Mouse (Mus musculus): ENCODE data around the gene Olfr714. TPM values are rescaled to one million over a fixed set of nuclear protein-coding genes. Genes with fewer than 3 reads are reported as not detected.
A peak's percentile ranks its signal among the peaks of the same experiment; 100 is the strongest.
"Not testable (repeated sequence)": the region's sequence is repeated elsewhere in the genome, so short reads cannot be mapped to it uniquely, and the experiment has no call there.

The Olfr714 gene
- polyA plus RNA-seq, 2 experiments = not detected

- no peak overlapping the region for H3K4me2 ChIP-seq (ENCODE audit: low read depth)
- TF ChIP-seq EP300 (IDR thresholded peaks at IDR 0.05; ENCODE audit: low read depth) (no peak), CTCF (IDR thresholded peaks at IDR 0.05; ENCODE audit: low read depth) (peak; percentile 33; the same call in 1 of the 2 replicates)
- H3K27ac ChIP-seq = no peak overlapping the region
- 2% methylated on average over 5 of the region's 5 CpGs for WGBS (ENCODE audit: insufficient replicate concordance)
- H3K4me1 ChIP-seq (replicated peaks; ENCODE audit: control insufficient read depth in 2 of 2, insufficient read depth in 2 of 2, low read length in 1 of 2) = no peaks in the 10 kb centered on the region
- ATAC-seq (ENCODE audit: insufficient read depth) (no peak), DNase-seq (ENCODE audit: low read depth in 3 of 3, low spot score in 3 of 3) (peak in 2 of 3 experiments; percentile 5 to 13)
- H3K36me3 ChIP-seq (replicated peaks; ENCODE audit: control insufficient read depth, insufficient read depth, low read depth) = no peaks in the 10 kb centered on the region
- H3K27me3 ChIP-seq (ENCODE audit: control insufficient read depth, insufficient read depth, low read length) = no peaks in the 10 kb centered on the region
- no peak overlapping the region for H3K9ac ChIP-seq (replicated peaks)
- H3K4me3 ChIP-seq (ENCODE audit: insufficient read depth in 1 of 2, low read depth in 2 of 2, low read length in 2 of 2) = no peak overlapping the region
- no peaks in the 10 kb centered on the region for H3K9me3 ChIP-seq (ENCODE audit: control insufficient read depth, low read length)
Measured at GRCm38 (mm10) chr7:107045833-107046232, 24.9 kb upstream of the Olfr714 start.

GRCm38 (mm10) chr7:107047578-107047977 is 23.2 kb upstream of the Olfr714 start:
- Histone ChIP-seq H3K9me3 (ENCODE audit: control insufficient read depth, low read length) (no peaks in the 10 kb centered on the region), H3K36me3 (replicated peaks; ENCODE audit: control insufficient read depth, insufficient read depth, low read depth) (no peaks in the 10 kb centered on the region), H3K27me3 (ENCODE audit: control insufficient read depth, insufficient read depth, low read length) (no peaks in the 10 kb centered on the region), H3K9ac (replicated peaks) (no peak overlapping the region), H3K4me1 (replicated peaks; ENCODE audit: control insufficient read depth in 2 of 2, insufficient read depth in 2 of 2, low read length in 1 of 2) (no peaks in the 10 kb centered on the region), H3K27ac (no peak overlapping the region), H3K4me2 (ENCODE audit: low read depth) (no peak overlapping the region), H3K4me3 (ENCODE audit: insufficient read depth in 1 of 2, low read depth in 2 of 2, low read length in 2 of 2) (no peak overlapping the region)
- DNase-seq (ENCODE audit: low read depth in 3 of 3, low spot score in 3 of 3) (no peak), ATAC-seq (ENCODE audit: insufficient read depth) (no peak)
- 32% methylated on average over 3 of the region's 3 CpGs for WGBS (ENCODE audit: insufficient replicate concordance)
- TF ChIP-seq EP300 (IDR thresholded peaks at IDR 0.05; ENCODE audit: low read depth) (no peak), CTCF (IDR thresholded peaks at IDR 0.05; ENCODE audit: low read depth) (no peak)

- Histone ChIP-seq H3K4me3 (ENCODE audit: insufficient read depth in 1 of 2, low read depth in 2 of 2, low read length in 2 of 2) (no peak within 1 kb of the TSS), H3K9me3 (ENCODE audit: control insufficient read depth, low read length) (no peaks in the 10 kb centered on the region), H3K36me3 (replicated peaks; ENCODE audit: control insufficient read depth, insufficient read depth, low read depth) (no peaks in the 10 kb centered on the region), H3K27me3 (ENCODE audit: control insufficient read depth, insufficient read depth, low read length) (no peaks in the 10 kb centered on the region), H3K4me1 (replicated peaks; ENCODE audit: control insufficient read depth in 2 of 2, insufficient read depth in 2 of 2, low read length in 1 of 2) (no peaks in the 10 kb centered on the region), H3K4me2 (ENCODE audit: low read depth) (no peak within 1 kb of the TSS), H3K27ac (no peak within 1 kb of the TSS), H3K9ac (replicated peaks) (no peak within 1 kb of the TSS)
- no peak for ATAC-seq (ENCODE audit: insufficient read depth)
- TF ChIP-seq EP300 (IDR thresholded peaks at IDR 0.05; ENCODE audit: low read depth) (no peak), CTCF (IDR thresholded peaks at IDR 0.05; ENCODE audit: low read depth) (no peak)
- no peak for DNase-seq (ENCODE audit: low read depth in 3 of 3, low spot score in 3 of 3)
- WGBS (ENCODE audit: insufficient replicate concordance) = 25% methylated on average over 1 of the region's 1 CpGs
Measured at GRCm38 (mm10) chr7:107092920-107093319, 22.1 kb downstream of the Olfr714 start, which contains the start of gene Olfr17. Olfr17 (plus strand) TSS chr7:107093220.

- not testable (repeated sequence) for H3K27ac ChIP-seq; H3K4me2 ChIP-seq (ENCODE audit: low read depth); ATAC-seq (ENCODE audit: insufficient read depth); H3K36me3 ChIP-seq (replicated peaks; ENCODE audit: control insufficient read depth, insufficient read depth, low read depth); H3K9me3 ChIP-seq (ENCODE audit: control insufficient read depth, low read length); H3K9ac ChIP-seq (replicated peaks); H3K27me3 ChIP-seq (ENCODE audit: control insufficient read depth, insufficient read depth, low read length); H3K4me1 ChIP-seq (replicated peaks; ENCODE audit: control insufficient read depth in 2 of 2, insufficient read depth in 2 of 2, low read length in 1 of 2); DNase-seq (ENCODE audit: low read depth in 3 of 3, low spot score in 3 of 3); H3K4me3 ChIP-seq (ENCODE audit: insufficient read depth in 1 of 2, low read depth in 2 of 2, low read length in 2 of 2)
- WGBS (ENCODE audit: insufficient replicate concordance) = 45% methylated on average over 1 of the region's 2 CpGs
Measured at GRCm38 (mm10) chr7:107110269-107110668, 39.5 kb downstream of the Olfr714 start, which contains the start of gene Olfr715b. Olfr715b (minus strand) TSS chr7:107110369.

Other genes starting within 250 kb of the Olfr714 start
- gene Olfr702, start 237.1 kb upstream of the Olfr714 start, polyA plus RNA-seq (2012; rRNA removed) = not detected in 2 replicates
- not detected in 2 replicates for gene Olfr702, start 237.1 kb upstream of the Olfr714 start, polyA plus RNA-seq (2014; fragmentation: Nextera tagmentation; extraction: Ambion mirVana)
- not detected in 2 replicates for gene Olfr703, start 227.6 kb upstream of the Olfr714 start, polyA plus RNA-seq (2012; rRNA removed)
- not detected in 2 replicates for gene Olfr703, start 227.6 kb upstream of the Olfr714 start, polyA plus RNA-seq (2014; fragmentation: Nextera tagmentation; extraction: Ambion mirVana)
- not detected in 2 replicates for gene Olfr704, start 207.8 kb upstream of the Olfr714 start, polyA plus RNA-seq (2012; rRNA removed)
- not detected in 2 replicates for gene Olfr704, start 207.8 kb upstream of the Olfr714 start, polyA plus RNA-seq (2014; fragmentation: Nextera tagmentation; extraction: Ambion mirVana)
- gene Olfr705, start 194.1 kb upstream of the Olfr714 start, polyA plus RNA-seq (2012; rRNA removed) = not detected in 2 replicates
- gene Olfr705, start 194.1 kb upstream of the Olfr714 start, polyA plus RNA-seq (2014; fragmentation: Nextera tagmentation; extraction: Ambion mirVana) = not detected in 2 replicates
- not detected in 2 replicates for gene Olfr706, start 182.8 kb upstream of the Olfr714 start, polyA plus RNA-seq (2012; rRNA removed)
- gene Olfr706, start 182.8 kb upstream of the Olfr714 start, polyA plus RNA-seq (2014; fragmentation: Nextera tagmentation; extraction: Ambion mirVana) = not detected in 2 replicates
- gene Olfr707, start 169.7 kb upstream of the Olfr714 start, polyA plus RNA-seq (2012; rRNA removed) = not detected in 2 replicates
- not detected in 2 replicates for gene Olfr707, start 169.7 kb upstream of the Olfr714 start, polyA plus RNA-seq (2014; fragmentation: Nextera tagmentation; extraction: Ambion mirVana)
- gene Olfr1532-ps1, start 163.0 kb upstream of the Olfr714 start, polyA plus RNA-seq (2012; rRNA removed) = not detected in 2 replicates
- not detected in 2 replicates for gene Olfr1532-ps1, start 163.0 kb upstream of the Olfr714 start, polyA plus RNA-seq (2014; fragmentation: Nextera tagmentation; extraction: Ambion mirVana)
- not detected in 2 replicates for gene Olfr709-ps1, start 138.8 kb upstream of the Olfr714 start, polyA plus RNA-seq (2012; rRNA removed)
- gene Olfr709-ps1, start 138.8 kb upstream of the Olfr714 start, polyA plus RNA-seq (2014; fragmentation: Nextera tagmentation; extraction: Ambion mirVana) = not detected in 2 replicates
- not detected in 2 replicates for gene Olfr710, start 122.7 kb upstream of the Olfr714 start, polyA plus RNA-seq (2012; rRNA removed)
- gene Olfr710, start 122.7 kb upstream of the Olfr714 start, polyA plus RNA-seq (2014; fragmentation: Nextera tagmentation; extraction: Ambion mirVana) = not detected in 2 replicates
- not detected in 2 replicates for gene Olfr6, start 107.0 kb upstream of the Olfr714 start, polyA plus RNA-seq (2012; rRNA removed)
- not detected in 2 replicates for gene Olfr6, start 107.0 kb upstream of the Olfr714 start, polyA plus RNA-seq (2014; fragmentation: Nextera tagmentation; extraction: Ambion mirVana)
- not detected in 2 replicates for gene Olfr711, start 95.5 kb upstream of the Olfr714 start, polyA plus RNA-seq (2012; rRNA removed)
- not detected in 2 replicates for gene Olfr711, start 95.5 kb upstream of the Olfr714 start, polyA plus RNA-seq (2014; fragmentation: Nextera tagmentation; extraction: Ambion mirVana)
- not detected in 2 replicates for gene Olfr2, start 64.9 kb upstream of the Olfr714 start, polyA plus RNA-seq (2012; rRNA removed)
- gene Olfr2, start 64.9 kb upstream of the Olfr714 start, polyA plus RNA-seq (2014; fragmentation: Nextera tagmentation; extraction: Ambion mirVana) = not detected in 2 replicates
- gene Olfr713, start 39.8 kb upstream of the Olfr714 start, polyA plus RNA-seq (2012; rRNA removed) = not detected in 2 replicates
- gene Olfr713, start 39.8 kb upstream of the Olfr714 start, polyA plus RNA-seq (2014; fragmentation: Nextera tagmentation; extraction: Ambion mirVana) = not detected in 2 replicates
- not detected in 2 replicates for gene Olfr17, start 22.2 kb downstream of the Olfr714 start, polyA plus RNA-seq (2012; rRNA removed)
- not detected in 2 replicates for gene Olfr17, start 22.2 kb downstream of the Olfr714 start, polyA plus RNA-seq (2014; fragmentation: Nextera tagmentation; extraction: Ambion mirVana)
- gene Olfr715b, start 39.4 kb downstream of the Olfr714 start, polyA plus RNA-seq (2012; rRNA removed) = not detected in 2 replicates
- gene Olfr715b, start 39.4 kb downstream of the Olfr714 start, polyA plus RNA-seq (2014; fragmentation: Nextera tagmentation; extraction: Ambion mirVana) = not detected in 2 replicates
- gene Olfr715, start 60.1 kb downstream of the Olfr714 start, polyA plus RNA-seq (2012; rRNA removed) = not detected in 2 replicates
- not detected in 2 replicates for gene Olfr715, start 60.1 kb downstream of the Olfr714 start, polyA plus RNA-seq (2014; fragmentation: Nextera tagmentation; extraction: Ambion mirVana)
- gene Olfr716, start 67.3 kb downstream of the Olfr714 start, polyA plus RNA-seq (2012; rRNA removed) = not detected in 2 replicates
- not detected in 2 replicates for gene Olfr716, start 67.3 kb downstream of the Olfr714 start, polyA plus RNA-seq (2014; fragmentation: Nextera tagmentation; extraction: Ambion mirVana)
- gene Nlrp14, start 96.0 kb downstream of the Olfr714 start, polyA plus RNA-seq (2012; rRNA removed) = not detected in 2 replicates
- not detected in 2 replicates for gene Nlrp14, start 96.0 kb downstream of the Olfr714 start, polyA plus RNA-seq (2014; fragmentation: Nextera tagmentation; extraction: Ambion mirVana)
- not detected in 2 replicates for gene Rbmxl2, start 138.5 kb downstream of the Olfr714 start, polyA plus RNA-seq (2012; rRNA removed)
- gene Rbmxl2, start 138.5 kb downstream of the Olfr714 start, polyA plus RNA-seq (2014; fragmentation: Nextera tagmentation; extraction: Ambion mirVana) = not detected in 2 replicates